Mouse (Mus musculus) right cerebral cortex, postnatal 14 days (tissue): Measurements from ENCODE around the gene Pou3f1.

ENCODE experiments used
- DNase-seq: peaks from one replicate; pipeline ENCODE4 v3.0.0; 2022

Pou3f1 gene

GRCm38 (mm10) chr4:124658412-124658851, 1.8 kb downstream of the Pou3f1 start:
- no peak for DNase-seq

- no peak for DNase-seq
These were observed 2.9 kb downstream of the Pou3f1 start for GRCm38 (mm10) chr4:124659251-124660217.

DNA sequence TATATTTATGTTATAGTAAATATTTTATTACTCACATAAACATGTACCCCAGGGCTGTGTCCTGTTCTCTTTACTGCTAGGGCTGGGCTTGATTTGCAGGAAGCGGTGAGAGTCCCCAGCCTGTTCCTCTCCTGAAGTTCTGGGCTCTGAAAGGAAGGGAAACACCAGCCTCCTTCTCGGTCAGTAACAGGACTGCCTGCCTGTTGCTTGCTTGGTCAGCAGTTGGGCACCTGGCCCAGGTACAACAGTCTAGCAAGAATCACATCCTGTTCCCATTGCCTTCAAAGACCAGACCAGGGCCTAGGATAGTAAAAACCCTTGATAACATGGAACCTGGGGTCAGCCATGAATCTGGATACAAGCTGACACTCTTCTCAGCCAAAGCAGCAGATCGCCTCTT, 4.0 kb downstream of the Pou3f1 start:
- DNase-seq = no peak

GRCm38 (mm10) chr4:124663034-124663433, 6.4 kb downstream of the Pou3f1 start:
- no peak for DNase-seq

DNA sequence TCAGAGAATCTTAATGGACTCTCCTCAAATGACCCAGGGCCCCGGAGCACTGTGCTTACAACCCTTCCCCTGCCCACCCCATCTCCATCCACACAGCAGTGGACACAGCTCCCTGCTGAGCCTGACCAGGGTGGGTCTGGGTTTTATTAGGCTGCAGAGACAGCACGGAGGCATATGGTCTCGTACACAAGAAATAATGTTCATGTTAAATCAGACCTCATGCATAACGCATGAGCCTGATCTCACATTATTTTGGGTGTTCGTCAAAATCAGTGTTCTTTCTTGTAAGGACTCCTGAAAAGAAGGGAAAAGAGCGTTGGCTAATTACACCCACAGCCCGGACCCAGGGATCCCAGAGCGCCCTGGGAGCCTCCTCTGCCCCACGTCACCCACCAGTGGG, 7.6 kb downstream of the Pou3f1 start:
- DNase-seq = no peak

GRCm38 (mm10) chr4:124664604-124665003, 8.0 kb downstream of the Pou3f1 start:
- no peak for DNase-seq

GRCm38 (mm10) chr4:124667476-124668033, 10.9 kb downstream of the Pou3f1 start:
- no peak for DNase-seq

DNA sequence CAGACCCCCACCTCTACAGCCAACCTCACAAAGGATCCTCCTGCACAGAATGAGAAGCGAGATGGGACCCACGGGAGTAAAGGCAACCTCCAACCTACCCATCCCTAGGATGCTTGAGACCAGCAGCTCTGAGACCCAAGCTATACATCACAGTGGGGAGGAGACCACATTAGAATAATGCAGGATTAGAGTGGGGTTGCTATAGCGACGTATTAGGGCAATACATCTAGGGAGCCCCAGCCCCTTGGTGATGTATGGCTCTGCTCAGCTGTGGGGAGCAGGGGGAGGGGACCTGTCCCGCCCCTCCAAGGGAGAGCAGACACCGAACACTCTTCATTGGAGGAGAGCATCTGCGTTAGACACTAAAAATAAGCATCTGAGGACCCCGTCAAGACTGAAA, 11.5 kb downstream of the Pou3f1 start:
- no peak for DNase-seq

DNA sequence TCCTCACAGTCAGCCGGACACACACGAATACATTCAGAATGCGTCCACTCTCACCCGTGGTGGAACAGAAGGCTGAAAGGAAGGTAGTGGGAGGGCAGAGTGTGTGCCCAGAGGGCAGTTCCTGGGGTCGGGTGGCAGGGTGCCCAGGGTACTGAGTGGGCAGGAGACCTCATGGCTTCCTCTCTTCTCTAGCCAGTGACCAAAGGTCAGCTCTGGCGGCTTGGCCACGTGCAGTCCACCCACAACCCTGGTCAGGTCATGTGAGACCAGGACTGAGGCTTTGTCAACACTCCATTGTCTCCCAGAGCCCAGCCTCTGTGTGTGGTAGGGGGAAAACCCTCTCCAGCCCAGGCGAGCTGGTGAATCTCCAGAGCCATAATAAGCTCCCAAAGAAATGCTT, 13.6 kb downstream of the Pou3f1 start:
- DNase-seq = no peak

GRCm38 (mm10) chr4:124671583-124671982, 15.0 kb downstream of the Pou3f1 start:
- DNase-seq = no peak

DNA sequence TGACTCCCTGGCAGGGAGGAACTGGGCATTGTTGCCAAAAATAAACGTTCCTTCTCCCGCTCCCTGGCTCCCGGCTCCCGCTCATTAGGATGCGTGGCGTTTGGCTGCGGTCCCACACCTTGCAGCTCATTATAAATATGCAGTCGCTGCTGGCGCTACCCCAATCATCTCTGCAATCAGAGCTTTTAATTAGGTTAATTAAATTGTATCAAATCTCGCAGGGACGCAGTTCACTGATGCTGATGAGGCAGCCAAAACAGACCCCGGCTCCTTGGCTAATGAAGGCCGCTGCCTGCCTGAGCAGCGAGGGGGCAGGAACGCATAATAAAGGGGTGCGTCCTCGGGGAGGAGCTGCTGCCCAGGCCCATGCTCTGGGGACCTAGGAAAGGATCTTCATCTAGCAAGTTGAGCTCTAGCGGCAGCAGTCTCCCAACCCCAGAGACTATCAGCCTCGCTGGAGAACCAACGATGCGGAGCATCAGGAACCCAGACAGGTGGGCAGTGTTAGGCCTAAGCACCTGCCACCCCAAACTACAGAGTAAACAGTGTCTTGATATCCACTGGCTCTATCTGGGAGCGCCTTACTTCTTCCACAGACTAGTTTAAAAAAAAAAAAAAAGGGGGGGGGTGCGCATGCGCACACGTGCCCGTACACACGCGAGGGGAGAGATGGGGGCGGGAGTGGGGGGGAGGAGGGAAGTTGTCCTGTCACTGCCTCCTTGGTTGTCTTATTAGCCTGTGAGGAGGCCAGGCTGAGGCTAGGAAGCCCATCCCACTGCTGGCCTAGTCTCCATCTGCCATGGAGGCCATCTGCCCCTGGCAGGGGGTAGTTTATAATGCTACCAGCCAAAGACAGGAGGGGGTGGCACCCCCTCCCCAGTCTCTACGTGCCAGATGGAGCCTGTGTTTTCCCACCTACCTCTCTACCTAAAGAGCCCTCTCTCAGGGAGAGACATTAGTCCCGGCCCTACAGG, 16.0 kb downstream of the Pou3f1 start:
- peak; percentile 68 for DNase-seq

- no peak for DNase-seq
These were observed 17.9 kb downstream of the Pou3f1 start for GRCm38 (mm10) chr4:124674334-124675032.

GRCm38 (mm10) chr4:124675037-124675436, 18.4 kb downstream of the Pou3f1 start:
- peak; percentile 79 for DNase-seq

DNA sequence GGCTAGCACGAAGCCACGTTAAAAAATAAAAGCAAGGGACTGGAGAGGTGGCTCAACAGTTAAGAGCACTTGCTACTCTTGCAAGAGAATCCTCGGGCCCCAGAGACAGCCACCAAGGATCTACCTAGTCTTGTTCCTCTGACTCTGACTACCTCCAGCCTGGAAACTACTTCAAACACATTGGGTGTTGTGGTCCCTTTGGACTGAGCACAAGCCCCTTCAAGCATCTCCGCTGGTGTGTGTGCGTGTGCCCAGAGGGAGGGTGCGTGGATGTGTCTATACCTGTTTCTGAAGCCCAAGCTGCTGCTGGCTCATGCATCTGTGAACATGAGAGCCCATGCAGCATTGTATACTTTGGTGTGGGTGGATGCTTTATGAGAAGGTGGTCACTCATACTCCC, 19.4 kb downstream of the Pou3f1 start:
- DNase-seq = no peak

DNA sequence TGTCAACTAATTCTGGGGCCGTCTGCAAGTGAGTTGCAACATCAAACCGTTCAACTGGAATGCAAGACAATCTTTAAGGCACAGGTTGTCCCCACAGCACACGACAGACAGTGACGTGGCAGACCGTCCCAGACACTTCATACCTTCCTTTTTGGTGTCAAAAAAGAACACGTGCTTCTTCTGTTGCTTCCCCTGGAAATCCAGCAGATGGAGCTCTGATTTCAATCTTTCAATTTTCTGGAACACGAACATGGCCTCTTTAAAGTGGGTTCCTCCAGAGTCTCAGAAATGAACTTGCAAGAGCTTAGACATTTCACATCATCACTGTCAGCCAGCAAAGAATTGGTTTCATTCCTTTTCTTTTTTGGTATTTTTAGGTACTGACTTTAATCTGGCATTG, 25.7 kb downstream of the Pou3f1 start:
- no peak for DNase-seq

DNA sequence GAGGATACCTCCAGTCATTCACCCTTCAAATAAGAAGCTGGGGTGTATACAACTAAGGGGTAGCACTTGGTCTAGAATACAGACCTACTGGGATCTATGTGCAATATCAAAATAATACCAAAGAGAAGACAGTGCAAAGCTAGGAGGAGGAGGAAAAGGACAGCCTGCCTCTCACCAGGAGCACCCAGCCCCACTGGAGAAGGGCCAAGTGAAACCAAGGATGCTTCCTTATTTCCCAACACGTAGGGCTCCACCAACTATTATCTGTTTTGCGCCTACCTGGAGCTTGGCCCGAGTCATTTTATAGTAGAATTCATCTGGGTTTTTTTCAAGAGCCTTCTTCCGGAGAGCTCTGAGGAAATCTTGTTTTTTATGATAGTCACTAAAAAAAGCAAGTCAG, 26.9 kb downstream of the Pou3f1 start:
- DNase-seq = no peak

- no peak for DNase-seq
These were observed 28.4 kb downstream of the Pou3f1 start for GRCm38 (mm10) chr4:124685004-124685403.

GRCm38 (mm10) chr4:124685453-124685852, 28.8 kb downstream of the Pou3f1 start:
- no peak for DNase-seq

DNA sequence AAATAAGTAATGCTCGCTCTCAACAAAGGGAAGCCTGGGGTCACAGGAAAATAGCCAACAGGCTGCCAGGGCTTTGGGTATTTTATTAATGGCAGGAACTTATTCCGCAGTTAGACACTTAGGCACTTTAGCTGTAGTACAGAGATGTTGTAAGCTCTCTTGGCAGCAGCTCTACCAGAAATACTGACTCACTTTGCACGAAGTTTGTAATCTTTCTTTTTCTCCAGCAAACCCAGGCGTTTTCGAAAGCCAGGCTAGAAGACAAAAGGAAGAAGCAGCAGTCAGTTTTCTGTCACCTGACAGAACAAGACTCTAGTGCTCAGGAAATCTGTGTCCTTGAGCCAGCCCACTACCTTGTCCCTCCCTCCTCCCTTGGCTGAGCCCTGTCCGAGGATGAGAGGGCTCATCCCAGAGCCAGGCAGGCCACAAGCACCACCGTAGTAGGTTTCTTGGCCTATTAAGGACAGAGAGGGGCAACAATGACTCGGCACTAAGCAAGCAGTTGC, 29.3 kb downstream of the Pou3f1 start:
- DNase-seq = no peak

- DNase-seq = no peak
These were observed 34.8 kb downstream of the Pou3f1 start for GRCm38 (mm10) chr4:124691455-124691854.

- no peak for DNase-seq
These were observed 35.8 kb downstream of the Pou3f1 start for GRCm38 (mm10) chr4:124692416-124692861.
